Mouse (Mus musculus) liver, embryonic 11.5 days (tissue): ENCODE measurements around the gene Slc44a4. TPM values are rescaled to one million over a fixed set of nuclear protein-coding genes. Genes with fewer than 3 reads are reported as not detected.

Experiments used
- ATAC-seq: fragments of 200-750 bp; cut with Nextera tagmentation; replicated peaks from 2 replicates; pipeline ENCODE4 v1.8.0; 2017; ENCODE audit warnings: moderate number of reproducible peaks, mild to moderate bottlenecking, moderate TSS enrichment, moderate library complexity; ENCODE audit not compliant: low FRiP score
- DNase-seq: peaks from one replicate; pipeline ENCODE4 v3.0.0-alpha.2; 2017; ENCODE audit warnings: low spot score
- H3K27ac ChIP-seq: fragments of 300-500 bp; sonication (generic); 2 replicates; pipeline ENCODE4 v1.5.1; 2014; ENCODE audit warnings: mild to moderate bottlenecking, low read depth, low read length, control low read depth
- H3K27me3 ChIP-seq: fragments of 300-500 bp; sonication (generic); replicated peaks from 2 replicates; pipeline ENCODE4 v1.6.1; 2014; ENCODE audit warnings: low read length, mixed read lengths; ENCODE audit not compliant: control insufficient read depth, insufficient read depth
- H3K36me3 ChIP-seq: fragments of 300-500 bp; sonication (generic); 2 replicates; pipeline ENCODE4 v1.6.1; 2014; ENCODE audit warnings: mild to moderate bottlenecking, low read length, moderate library complexity, mixed read lengths; ENCODE audit not compliant: control insufficient read depth, insufficient read depth
- H3K4me1 ChIP-seq: fragments of 300-500 bp; sonication (generic); replicated peaks from 2 replicates; pipeline ENCODE4 v1.6.1; 2014; ENCODE audit warnings: low read length, mixed read lengths; ENCODE audit not compliant: control insufficient read depth, insufficient read depth
- H3K4me2 ChIP-seq: fragments of 300-500 bp; sonication (generic); 2 replicates; pipeline ENCODE4 v1.6.1; 2014; ENCODE audit warnings: mild to moderate bottlenecking, control low read depth, moderate library complexity
- H3K4me3 ChIP-seq: fragments of 300-500 bp; sonication (generic); 2 replicates; pipeline ENCODE4 v1.5.1; 2014; ENCODE audit warnings: low read depth, low read length, control low read depth
- H3K9ac ChIP-seq: fragments of 300-500 bp; sonication (generic); 2 replicates; pipeline ENCODE4 v1.6.1; 2014; ENCODE audit warnings: low read depth, low read length, control low read depth
- H3K9me3 ChIP-seq: fragments of 300-500 bp; sonication (generic); 2 replicates; pipeline ENCODE4 v1.6.1; 2016; ENCODE audit warnings: low read length, inconsistent platforms, mixed read lengths; ENCODE audit not compliant: control insufficient read depth
- WGBS: fragments of 180-500 bp; shearing (Covaris S2); extraction: QIAGEN DNeasy Blood & Tissue Kit; methylation state at CpG from one replicate; pipeline ENCODE4 v1.1.7; 2014; 5-methylcytosine and 5-hydroxymethylcytosine counted together
- polyA plus RNA-seq: library from polyadenylated mRNA; unstranded; fragments of >200 nt; fragmentation: Nextera tagmentation; extraction: Ambion mirVana; gene quantifications from 2 replicates; pipeline ENCODE4 v1.2.1, GENCODE M21; 2014

The Slc44a4 gene
- polyA plus RNA-seq, 1 experiment from 2014 or later = 1.3 TPM

DNA sequence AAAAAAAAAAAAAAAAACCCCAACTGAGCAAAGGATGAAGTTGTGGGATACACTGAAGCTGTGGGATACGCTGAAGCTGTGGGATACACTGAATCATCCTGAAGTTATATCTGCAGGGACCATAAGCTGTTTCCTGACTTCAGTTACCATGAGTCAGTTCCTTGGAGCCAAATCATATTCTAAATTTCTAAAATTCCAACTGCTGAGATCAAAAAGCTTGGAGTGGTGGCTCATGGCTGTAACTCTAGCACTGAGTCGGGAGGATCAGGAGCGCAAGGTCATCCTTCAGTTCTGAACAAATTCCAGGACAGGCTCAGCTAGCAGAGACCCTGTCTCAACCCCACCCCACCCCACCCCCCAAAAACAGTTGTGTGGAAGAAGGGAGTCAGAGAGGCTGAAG, 28.7 kb upstream of the Slc44a4 start:
- no peak for ATAC-seq
- Histone ChIP-seq H3K4me3 (no peak overlapping the region), H3K9ac (no peak overlapping the region), H3K4me2 (no peak overlapping the region), H3K27ac (no peak overlapping the region), H3K27me3 (no peaks in the 10 kb centered on the region), H3K36me3 (no peaks in the 10 kb centered on the region), H3K9me3 (no peaks in the 10 kb centered on the region), H3K4me1 (peaks cover 9% of the 10 kb centered on the region; the same call in 1 of the 2 replicates)
- WGBS = 79% methylated on average over 3 of the region's 3 CpGs
- no peak for DNase-seq

- WGBS = 78% methylated on average over 5 of the region's 5 CpGs
- H3K36me3 ChIP-seq = no peaks in the 10 kb centered on the region
These were observed 26.3 kb upstream of the Slc44a4 start for GRCm38 (mm10) chr17:34887942-34888341.

GRCm38 (mm10) chr17:34890074-34890743, 24.1 kb upstream of the Slc44a4 start:
- no peaks in the 10 kb centered on the region for H3K36me3 ChIP-seq
- peaks cover 13% of the 10 kb centered on the region for H3K4me1 ChIP-seq
- no peak overlapping the region for H3K4me3 ChIP-seq
- H3K27me3 ChIP-seq = no peaks in the 10 kb centered on the region
- WGBS = 85% methylated on average over 12 of the region's 12 CpGs
- ATAC-seq = no peak
- no peak for DNase-seq
- H3K9me3 ChIP-seq = no peaks in the 10 kb centered on the region
- no peak overlapping the region for H3K9ac ChIP-seq
- H3K4me2 ChIP-seq = no peak overlapping the region
- H3K27ac ChIP-seq = no peak overlapping the region

More at GRCm38 (mm10) chr17:34887942-34888341, 26.3 kb upstream of the Slc44a4 start:
- Histone ChIP-seq H3K9me3 (no peaks in the 10 kb centered on the region), H3K4me3 (no peak overlapping the region), H3K4me1 (peaks cover 7% of the 10 kb centered on the region; the same call in 1 of the 2 replicates), H3K27me3 (no peaks in the 10 kb centered on the region), H3K4me2 (no peak overlapping the region), H3K9ac (no peak overlapping the region), H3K27ac (no peak overlapping the region)
- DNase-seq = no peak
- no peak for ATAC-seq

DNA sequence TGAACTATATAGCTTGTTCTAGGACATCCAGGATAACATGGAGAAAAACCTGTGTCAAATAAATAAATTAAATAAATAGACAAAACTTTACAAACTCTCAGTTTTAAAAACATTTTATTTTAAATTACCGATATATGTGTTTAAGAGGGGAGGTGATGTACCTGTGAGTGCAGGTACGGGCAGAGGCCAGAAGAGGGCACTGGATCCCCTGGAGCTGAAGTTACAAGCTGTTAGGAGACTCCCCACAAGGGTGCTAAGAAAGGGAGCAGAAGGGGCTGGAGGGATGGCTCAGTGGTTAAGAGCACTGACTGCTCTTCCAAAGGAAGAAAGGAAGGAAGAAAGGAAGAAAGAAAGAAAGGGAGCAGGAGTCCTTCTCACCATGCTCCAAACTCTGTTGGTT, 22.9 kb upstream of the Slc44a4 start:
- 92% methylated on average over 2 of the region's 2 CpGs for WGBS
- no peak overlapping the region for H3K4me2 ChIP-seq

DNA sequence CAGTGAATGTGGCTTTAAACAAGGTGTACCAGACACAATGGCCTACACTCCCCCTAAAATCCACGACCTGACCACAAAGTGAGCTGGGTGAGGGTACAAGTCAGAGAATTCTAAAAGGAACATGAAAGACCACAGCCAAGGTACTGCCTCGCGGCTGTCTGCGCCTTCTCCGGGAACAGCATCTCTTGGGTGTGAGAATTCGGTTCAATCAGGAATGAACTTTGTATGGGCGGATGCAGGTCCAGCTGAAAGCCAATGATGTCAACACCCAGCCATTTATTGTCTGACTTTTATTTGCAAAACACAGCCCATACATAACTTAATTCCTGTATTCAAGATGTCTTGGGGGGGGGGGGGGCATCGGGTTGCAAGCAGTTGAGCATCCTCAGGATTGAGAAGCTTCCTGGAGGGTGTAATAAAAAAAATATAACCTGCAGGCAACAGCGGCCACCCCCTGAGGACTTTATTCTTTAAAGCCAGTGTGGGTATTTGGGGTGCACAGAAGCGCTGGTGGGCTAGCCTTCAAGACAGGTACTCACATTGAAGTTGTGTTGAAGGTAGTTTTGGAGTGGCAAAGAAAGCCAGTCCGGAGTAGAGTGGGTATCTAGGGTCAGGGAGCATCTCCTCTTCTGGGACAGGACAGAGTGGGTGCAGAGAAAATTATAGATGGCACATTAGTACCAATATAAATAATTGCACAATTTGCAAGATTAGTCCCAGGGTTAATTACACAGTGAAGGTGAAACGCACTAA, 21.0 kb upstream of the Slc44a4 start:
- peak overlapping the region; percentile 91; the same call in 1 of the 2 replicates for H3K4me3 ChIP-seq
- H3K9ac ChIP-seq = peak overlapping the region; percentile 93
- H3K27ac ChIP-seq = peak overlapping the region; percentile 82
- ATAC-seq = no peak
- H3K36me3 ChIP-seq = peaks cover 6% of the 10 kb centered on the region
- peak overlapping the region; percentile 97 for H3K4me2 ChIP-seq
- WGBS = 76% methylated on average over 12 of the region's 12 CpGs
- peaks cover 33% of the 10 kb centered on the region for H3K4me1 ChIP-seq
- no peaks in the 10 kb centered on the region for H3K27me3 ChIP-seq
- peaks cover 4% of the 10 kb centered on the region; the same call in 1 of the 2 replicates for H3K9me3 ChIP-seq
- no peak for DNase-seq

More for the DNA sequence above, 22.9 kb upstream of the Slc44a4 start:
- peaks cover 4% of the 10 kb centered on the region for H3K36me3 ChIP-seq
- peaks cover 21% of the 10 kb centered on the region for H3K4me1 ChIP-seq
- DNase-seq = no peak
- H3K9me3 ChIP-seq = peaks cover 3% of the 10 kb centered on the region; the same call in 1 of the 2 replicates
- ATAC-seq = no peak
- no peak overlapping the region for H3K27ac ChIP-seq
- no peak overlapping the region for H3K4me3 ChIP-seq
- no peaks in the 10 kb centered on the region for H3K27me3 ChIP-seq
- no peak overlapping the region for H3K9ac ChIP-seq

DNA sequence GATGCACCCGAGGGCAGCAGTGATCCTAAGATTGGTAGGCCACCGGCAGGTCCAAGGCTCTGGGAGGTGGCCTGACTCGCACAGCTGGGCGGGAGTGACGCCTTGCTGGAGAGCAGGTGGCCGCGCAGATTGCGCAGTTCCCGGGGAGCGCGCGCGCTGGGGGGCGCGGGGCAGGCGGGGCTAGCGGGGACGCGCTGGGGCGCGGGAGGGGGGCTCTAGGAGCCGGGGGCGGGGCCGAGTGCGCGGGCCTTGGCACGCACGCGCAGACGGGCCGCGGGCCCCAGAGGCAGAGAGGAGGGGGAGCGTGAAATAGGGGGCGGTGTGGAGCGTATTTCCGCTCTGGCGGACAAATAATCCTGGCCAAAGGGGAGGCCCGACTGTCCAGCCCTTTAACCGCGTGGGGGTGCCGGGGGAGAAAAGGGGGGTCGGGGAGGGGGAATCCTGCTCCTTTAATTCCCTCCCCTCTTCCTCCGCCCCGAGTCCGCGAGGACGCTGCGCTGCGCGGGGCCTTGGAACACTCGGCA, 20.1 kb upstream of the Slc44a4 start:
- DNase-seq = peak; percentile 98
- Histone ChIP-seq H3K36me3 (peaks cover 6% of the 10 kb centered on the region), H3K27ac (peak overlapping the region; percentile 96), H3K27me3 (no peaks in the 10 kb centered on the region), H3K9me3 (peaks cover 4% of the 10 kb centered on the region; the same call in 1 of the 2 replicates), H3K4me3 (peak overlapping the region; percentile 91), H3K4me1 (peaks cover 33% of the 10 kb centered on the region), H3K9ac (peak overlapping the region; percentile 93), H3K4me2 (peak overlapping the region; percentile 97)
- peak; percentile 79 for ATAC-seq
- WGBS = 1% methylated on average over 40 of the region's 51 CpGs

GRCm38 (mm10) chr17:34894801-34895530, 19.3 kb upstream of the Slc44a4 start:
- DNase-seq = peak; percentile 67
- H3K4me1 ChIP-seq = peaks cover 33% of the 10 kb centered on the region

GRCm38 (mm10) chr17:34895724-34896123, 18.5 kb upstream of the Slc44a4 start:
- Histone ChIP-seq H3K4me1 (peaks cover 33% of the 10 kb centered on the region), H3K27me3 (no peaks in the 10 kb centered on the region), H3K9me3 (peaks cover 4% of the 10 kb centered on the region; the same call in 1 of the 2 replicates), H3K4me2 (peak overlapping the region; percentile 97), H3K27ac (peak overlapping the region; percentile 96), H3K36me3 (peaks cover 6% of the 10 kb centered on the region), H3K4me3 (peak overlapping the region; percentile 91), H3K9ac (no peak overlapping the region)
- 95% methylated on average over 15 of the region's 15 CpGs for WGBS
- DNase-seq = no peak
- no peak for ATAC-seq

More at GRCm38 (mm10) chr17:34894801-34895530, 19.3 kb upstream of the Slc44a4 start:
- H3K9me3 ChIP-seq = peaks cover 4% of the 10 kb centered on the region; the same call in 1 of the 2 replicates
- H3K4me3 ChIP-seq = peak overlapping the region; percentile 91
- 14% methylated on average over 49 of the region's 51 CpGs for WGBS
- H3K36me3 ChIP-seq = peaks cover 6% of the 10 kb centered on the region
- H3K27me3 ChIP-seq = no peaks in the 10 kb centered on the region
- ATAC-seq = no peak
- H3K27ac ChIP-seq = peak overlapping the region; percentile 96
- peak overlapping the region; percentile 97 for H3K4me2 ChIP-seq
- H3K9ac ChIP-seq = peak overlapping the region; percentile 93
